Mouse (Mus musculus): Measurements from ENCODE around the gene Snx20. TPM values are rescaled to one million over a fixed set of nuclear protein-coding genes. Genes with fewer than 3 reads are reported as not detected.

Snx20 gene
- polyA plus RNA-seq, 1 experiment from 2014 or later: 0.83 TPM

GRCm38 (mm10) chr8:88631081-88631480 lies 4.8 kb downstream of the Snx20 start:
- no peaks in the 10 kb centered on the region for H3K36me3 ChIP-seq (ENCODE audit: control insufficient read depth, insufficient read depth, low read length)
- no peak overlapping the region for H3K9ac ChIP-seq (ENCODE audit: low read length)
- no peak for DNase-seq (ENCODE audit: low spot score)
- no peaks in the 10 kb centered on the region for H3K9me3 ChIP-seq (ENCODE audit: control insufficient read depth, low read length)
- H3K27ac ChIP-seq (ENCODE audit: low read depth, low read length): no peak overlapping the region
- no peak overlapping the region for H3K4me2 ChIP-seq (ENCODE audit: low read depth, low read length, severe bottlenecking)
- no peak for ATAC-seq (replicated peaks; ENCODE audit: low FRiP score)
- peaks cover 14% of the 10 kb centered on the region for H3K27me3 ChIP-seq (ENCODE audit: control insufficient read depth, insufficient read depth, low read length)
- H3K4me3 ChIP-seq (ENCODE audit: low read depth, low read length): no peak overlapping the region
- H3K4me1 ChIP-seq (replicated peaks; ENCODE audit: control insufficient read depth, insufficient read depth, low read length): peaks cover 2% of the 10 kb centered on the region; the same call in 1 of the 2 replicates

- Histone ChIP-seq H3K27me3 (ENCODE audit: control insufficient read depth, insufficient read depth, low read length) (peaks cover 15% of the 10 kb centered on the region), H3K9me3 (ENCODE audit: control insufficient read depth, low read length) (no peaks in the 10 kb centered on the region), H3K4me3 (ENCODE audit: low read depth, low read length) (no peak overlapping the region), H3K4me1 (replicated peaks; ENCODE audit: control insufficient read depth, insufficient read depth, low read length) (peaks cover 2% of the 10 kb centered on the region; the same call in 1 of the 2 replicates), H3K36me3 (ENCODE audit: control insufficient read depth, insufficient read depth, low read length) (no peaks in the 10 kb centered on the region), H3K9ac (ENCODE audit: low read length) (no peak overlapping the region), H3K4me2 (ENCODE audit: low read depth, low read length, severe bottlenecking) (no peak overlapping the region), H3K27ac (ENCODE audit: low read depth, low read length) (no peak overlapping the region)
- DNase-seq (ENCODE audit: low spot score): no peak
- 89% methylated on average over 4 of the region's 4 CpGs for WGBS
- ATAC-seq (replicated peaks; ENCODE audit: low FRiP score): no peak
Observed at GRCm38 (mm10) chr8:88630225-88630624, 5.7 kb downstream of the Snx20 start.

GRCm38 (mm10) chr8:88628001-88628774 lies 7.7 kb downstream of the Snx20 start:
- Histone ChIP-seq H3K4me3 (ENCODE audit: low read depth, low read length) (peak overlapping the region; percentile 47), H3K4me1 (replicated peaks; ENCODE audit: control insufficient read depth, insufficient read depth, low read length) (peaks cover 2% of the 10 kb centered on the region; the same call in 1 of the 2 replicates)
- 64% methylated on average over 14 of the region's 14 CpGs for WGBS

DNA sequence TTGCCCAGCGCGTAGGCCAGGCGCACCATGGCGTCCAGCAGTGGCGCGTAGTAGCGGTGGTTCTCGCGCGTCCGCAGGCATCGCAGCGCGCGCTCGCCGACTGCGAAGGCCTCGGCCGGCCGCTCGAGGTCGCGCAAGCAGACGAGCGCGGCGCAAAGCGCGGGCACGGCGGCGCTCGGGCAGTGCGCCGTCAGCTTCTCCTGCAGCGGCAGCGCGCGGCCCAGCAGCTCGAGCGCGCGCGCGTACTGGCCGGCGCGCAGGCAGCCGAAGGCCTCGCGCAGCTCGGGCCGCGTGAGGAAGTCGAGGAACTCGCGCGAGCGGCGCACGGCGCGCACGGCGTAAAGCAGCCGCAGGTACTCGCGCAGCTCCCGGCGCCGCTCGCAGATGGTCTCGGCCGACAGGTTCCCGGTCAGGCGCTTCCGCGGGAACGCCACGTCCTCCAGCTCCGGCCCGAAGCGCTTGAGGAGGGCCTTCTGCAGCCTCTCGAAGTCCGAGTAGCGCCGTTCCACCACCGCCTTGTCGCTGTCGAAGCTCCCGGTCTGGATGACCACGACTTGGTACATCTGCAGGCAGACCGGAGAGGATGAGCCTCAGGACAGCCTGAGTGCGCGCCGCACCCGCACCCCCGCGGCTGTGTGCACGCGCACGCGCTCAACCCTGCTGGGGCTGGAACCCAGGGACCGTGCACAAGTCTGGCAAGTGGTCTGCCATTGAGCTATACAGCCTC lies 8.5 kb downstream of the Snx20 start:
- Histone ChIP-seq H3K9ac (ENCODE audit: low read length) (peak overlapping the region; percentile 70), H3K27me3 (ENCODE audit: control insufficient read depth, insufficient read depth, low read length) (peaks cover 15% of the 10 kb centered on the region), H3K4me2 (ENCODE audit: low read depth, low read length, severe bottlenecking) (peak overlapping the region; percentile 92), H3K27ac (ENCODE audit: low read depth, low read length) (peak overlapping the region; percentile 48; the same call in 1 of the 2 replicates), H3K4me1 (replicated peaks; ENCODE audit: control insufficient read depth, insufficient read depth, low read length) (peaks cover 2% of the 10 kb centered on the region; the same call in 1 of the 2 replicates), H3K4me3 (ENCODE audit: low read depth, low read length) (peak overlapping the region; percentile 47), H3K9me3 (ENCODE audit: control insufficient read depth, low read length) (no peaks in the 10 kb centered on the region), H3K36me3 (ENCODE audit: control insufficient read depth, insufficient read depth, low read length) (no peaks in the 10 kb centered on the region)
- under 1% methylated on average over 97 of the region's 105 CpGs for WGBS
- ATAC-seq (replicated peaks; ENCODE audit: low FRiP score) (peak; percentile 80), DNase-seq (ENCODE audit: low spot score) (peak; percentile 90)

More at GRCm38 (mm10) chr8:88628001-88628774, 7.7 kb downstream of the Snx20 start:
- no peak overlapping the region for H3K27ac ChIP-seq (ENCODE audit: low read depth, low read length)
- no peaks in the 10 kb centered on the region for H3K36me3 ChIP-seq (ENCODE audit: control insufficient read depth, insufficient read depth, low read length)
- H3K9ac ChIP-seq (ENCODE audit: low read length): peak overlapping the region; percentile 70
- peaks cover 15% of the 10 kb centered on the region for H3K27me3 ChIP-seq (ENCODE audit: control insufficient read depth, insufficient read depth, low read length)
- ATAC-seq (replicated peaks; ENCODE audit: low FRiP score): no peak; the same call in 1 of the 2 replicates
- no peak for DNase-seq (ENCODE audit: low spot score)
- no peaks in the 10 kb centered on the region for H3K9me3 ChIP-seq (ENCODE audit: control insufficient read depth, low read length)
- peak overlapping the region; percentile 92 for H3K4me2 ChIP-seq (ENCODE audit: low read depth, low read length, severe bottlenecking)

GRCm38 (mm10) chr8:88626940-88627264 lies 9.0 kb downstream of the Snx20 start:
- Histone ChIP-seq H3K9ac (ENCODE audit: low read length) (peak overlapping the region; percentile 70), H3K36me3 (ENCODE audit: control insufficient read depth, insufficient read depth, low read length) (no peaks in the 10 kb centered on the region), H3K9me3 (ENCODE audit: control insufficient read depth, low read length) (no peaks in the 10 kb centered on the region), H3K4me3 (ENCODE audit: low read depth, low read length) (peak overlapping the region; percentile 47), H3K27me3 (ENCODE audit: control insufficient read depth, insufficient read depth, low read length) (peaks cover 15% of the 10 kb centered on the region), H3K4me2 (ENCODE audit: low read depth, low read length, severe bottlenecking) (peak overlapping the region; percentile 92), H3K27ac (ENCODE audit: low read depth, low read length) (no peak overlapping the region), H3K4me1 (replicated peaks; ENCODE audit: control insufficient read depth, insufficient read depth, low read length) (peaks cover 2% of the 10 kb centered on the region; the same call in 1 of the 2 replicates)
- DNase-seq (ENCODE audit: low spot score) (no peak), ATAC-seq (replicated peaks; ENCODE audit: low FRiP score) (no peak)
- 14% methylated on average over 19 of the region's 19 CpGs for WGBS

GRCm38 (mm10) chr8:88626433-88626832 lies 9.5 kb downstream of the Snx20 start:
- Histone ChIP-seq H3K36me3 (ENCODE audit: control insufficient read depth, insufficient read depth, low read length) (no peaks in the 10 kb centered on the region), H3K4me1 (replicated peaks; ENCODE audit: control insufficient read depth, insufficient read depth, low read length) (peaks cover 2% of the 10 kb centered on the region; the same call in 1 of the 2 replicates), H3K4me2 (ENCODE audit: low read depth, low read length, severe bottlenecking) (no peak overlapping the region), H3K27ac (ENCODE audit: low read depth, low read length) (no peak overlapping the region), H3K4me3 (ENCODE audit: low read depth, low read length) (no peak overlapping the region), H3K27me3 (ENCODE audit: control insufficient read depth, insufficient read depth, low read length) (peaks cover 15% of the 10 kb centered on the region), H3K9me3 (ENCODE audit: control insufficient read depth, low read length) (no peaks in the 10 kb centered on the region), H3K9ac (ENCODE audit: low read length) (no peak overlapping the region)
- WGBS: 76% methylated on average over 3 of the region's 3 CpGs
- DNase-seq (ENCODE audit: low spot score) (no peak), ATAC-seq (replicated peaks; ENCODE audit: low FRiP score) (no peak)

- H3K9me3 ChIP-seq (ENCODE audit: control insufficient read depth, low read length): no peaks in the 10 kb centered on the region
- no peak for DNase-seq (ENCODE audit: low spot score)
- H3K27ac ChIP-seq (ENCODE audit: low read depth, low read length): no peak overlapping the region
- no peaks in the 10 kb centered on the region for H3K36me3 ChIP-seq (ENCODE audit: control insufficient read depth, insufficient read depth, low read length)
- H3K4me3 ChIP-seq (ENCODE audit: low read depth, low read length): no peak overlapping the region
- ATAC-seq (replicated peaks; ENCODE audit: low FRiP score): no peak
- H3K4me2 ChIP-seq (ENCODE audit: low read depth, low read length, severe bottlenecking): no peak overlapping the region
- no peak overlapping the region for H3K9ac ChIP-seq (ENCODE audit: low read length)
- peaks cover 2% of the 10 kb centered on the region; the same call in 1 of the 2 replicates for H3K4me1 ChIP-seq (replicated peaks; ENCODE audit: control insufficient read depth, insufficient read depth, low read length)
- 89% methylated on average over 3 of the region's 3 CpGs for WGBS
- peaks cover 15% of the 10 kb centered on the region for H3K27me3 ChIP-seq (ENCODE audit: control insufficient read depth, insufficient read depth, low read length)
Observed at GRCm38 (mm10) chr8:88624276-88624675, 11.7 kb downstream of the Snx20 start.

DNA sequence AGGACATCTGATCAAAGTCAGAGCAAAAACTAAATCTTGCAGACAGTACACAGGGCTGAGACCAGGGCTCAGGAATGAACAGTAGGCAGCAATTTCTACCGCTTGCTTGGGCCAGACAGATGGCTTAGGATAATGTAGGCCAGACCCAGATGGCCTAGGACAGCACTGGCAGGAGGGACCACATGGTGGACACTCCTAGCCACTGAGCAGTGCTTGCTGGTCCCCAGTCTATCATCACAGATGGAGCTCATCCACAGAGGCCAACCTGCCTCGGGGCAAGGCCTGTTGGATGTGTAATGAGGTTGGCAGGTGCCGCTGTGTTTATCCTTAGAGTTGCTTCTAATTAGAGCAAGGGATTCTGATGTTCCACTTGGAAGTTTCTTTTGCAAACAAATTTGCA lies 12.6 kb downstream of the Snx20 start:
- Histone ChIP-seq H3K4me1 (replicated peaks; ENCODE audit: control insufficient read depth, insufficient read depth, low read length) (peaks cover 2% of the 10 kb centered on the region; the same call in 1 of the 2 replicates), H3K27me3 (ENCODE audit: control insufficient read depth, insufficient read depth, low read length) (peaks cover 13% of the 10 kb centered on the region), H3K27ac (ENCODE audit: low read depth, low read length) (no peak overlapping the region), H3K36me3 (ENCODE audit: control insufficient read depth, insufficient read depth, low read length) (no peaks in the 10 kb centered on the region), H3K9ac (ENCODE audit: low read length) (no peak overlapping the region), H3K4me3 (ENCODE audit: low read depth, low read length) (no peak overlapping the region), H3K9me3 (ENCODE audit: control insufficient read depth, low read length) (no peaks in the 10 kb centered on the region), H3K4me2 (ENCODE audit: low read depth, low read length, severe bottlenecking) (no peak overlapping the region)
- ATAC-seq (replicated peaks; ENCODE audit: low FRiP score) (no peak), DNase-seq (ENCODE audit: low spot score) (no peak)
- WGBS: 74% methylated on average over 3 of the region's 3 CpGs
